ENCODE assay signal across 14 mouse cellular contexts in genomic region chr3:158165004-158165403, GRCm38 (mm10).
DNase-seq lines count a peak whose midpoint lies in the region; ATAC-seq and TF ChIP-seq lines count a peak whose summit lies in the region.
"Had no signal": no experiment of that assay in that cellular context is flagged by ENCODE, and none has a peak within 500 bp of the region (broad histone marks: within the 10 kb centered on the region; RNA-seq: fewer than 3 reads in every experiment).

No protein-coding gene starts in this region.

- H3K9me3 ChIP-seq in forebrain, postnatal 0 days (ENCODE audit: low read length): no peaks in the 10 kb centered on the region
- no peaks in the 10 kb centered on the region for H3K9me3 ChIP-seq in forebrain, embryonic 13.5 days (replicated peaks)
- no peaks in the 10 kb centered on the region for H3K9me3 ChIP-seq in E14TG2a.4 (ENCODE audit: low read length)
- H3K9me3 ChIP-seq: G1E; intestine, embryonic 15.5 days; neural tube, embryonic 12.5 days had no signal

- H3K27me3 ChIP-seq in forebrain, postnatal 0 days (ENCODE audit: insufficient read depth, low read length): no peaks in the 10 kb centered on the region
- no peaks in the 10 kb centered on the region for H3K27me3 ChIP-seq in forebrain, embryonic 13.5 days
- no peaks in the 10 kb centered on the region for H3K27me3 ChIP-seq in E14TG2a.4 (ENCODE audit: insufficient read depth, low read length)
- H3K27me3 ChIP-seq: intestine, embryonic 15.5 days; neural tube, embryonic 12.5 days had no signal

- no peak overlapping the region for H3K27ac ChIP-seq in forebrain, postnatal 0 days (ENCODE audit: low read depth, low read length)
- no peak overlapping the region for H3K27ac ChIP-seq in forebrain, embryonic 13.5 days
- H3K27ac ChIP-seq: intestine, embryonic 15.5 days; neural tube, embryonic 12.5 days had no signal

- peaks cover 6% of the 10 kb centered on the region; the same call in 1 of the 2 replicates for H3K4me1 ChIP-seq in forebrain, postnatal 0 days (ENCODE audit: insufficient read depth)
- peaks cover 4% of the 10 kb centered on the region; the same call in 1 of the 2 replicates for H3K4me1 ChIP-seq in forebrain, embryonic 13.5 days
- H3K4me1 ChIP-seq in E14TG2a.4 (replicated peaks; ENCODE audit: low read depth, low read length): no peaks in the 10 kb centered on the region
- H3K4me1 ChIP-seq: intestine, embryonic 15.5 days; neural tube, embryonic 12.5 days had no signal

- no peak overlapping the region for H3K4me3 ChIP-seq in forebrain, postnatal 0 days (ENCODE audit: low read depth, low read length)
- H3K4me3 ChIP-seq in forebrain, embryonic 13.5 days: no peak overlapping the region
- H3K4me3 ChIP-seq in E14TG2a.4 (replicated peaks; ENCODE audit: low read length): no peak overlapping the region
- H3K4me3 ChIP-seq: intestine, embryonic 15.5 days; neural tube, embryonic 12.5 days had no signal

- H3K4me2 ChIP-seq in forebrain, postnatal 0 days (ENCODE audit: low read depth): no peak overlapping the region
- no peak overlapping the region for H3K4me2 ChIP-seq in forebrain, embryonic 13.5 days
- H3K4me2 ChIP-seq: intestine, embryonic 15.5 days; neural tube, embryonic 12.5 days had no signal

- intact Hi-C loops in left cerebral cortex, postnatal 14 days (cut with DNase I): no loop called here
- intact Hi-C loops in left cerebral cortex, postnatal 4 days (cut with DNase I): no loop called here

- H3K36me3 ChIP-seq in forebrain, postnatal 0 days (ENCODE audit: insufficient read depth): peaks cover 30% of the 10 kb centered on the region
- peaks cover 22% of the 10 kb centered on the region for H3K36me3 ChIP-seq in forebrain, embryonic 13.5 days (ENCODE audit: poor library complexity, severe bottlenecking)
- no peaks in the 10 kb centered on the region for H3K36me3 ChIP-seq in E14TG2a.4 (ENCODE audit: insufficient read depth, low read length)
- H3K36me3 ChIP-seq: G1E; intestine, embryonic 15.5 days; neural tube, embryonic 12.5 days had no signal

- TF ChIP-seq CTCF in forebrain, postnatal 0 days (IDR thresholded peaks at IDR 0.05; ENCODE audit: low read depth): peak; percentile 58
- peak; percentile 15; the same call in 1 of the 2 replicates for TF ChIP-seq CTCF in E14TG2a.4 (conservative IDR thresholded peaks at IDR 0.05; ENCODE audit: low read length)

- H3K9ac ChIP-seq in forebrain, postnatal 0 days: no peak overlapping the region
- no peak overlapping the region for H3K9ac ChIP-seq in forebrain, embryonic 13.5 days
- H3K9ac ChIP-seq: intestine, embryonic 15.5 days; neural tube, embryonic 12.5 days had no signal

- ATAC-seq in forebrain, postnatal 0 days: peak; percentile 53; the same call in 1 of the 2 replicates
- ATAC-seq in forebrain, embryonic 13.5 days: no peak
- ATAC-seq: intestine, embryonic 15.5 days had no signal

- peak; percentile 43 for DNase-seq in forebrain, postnatal 0 days
- peak; percentile 40 to 65 for DNase-seq in left cerebral cortex, postnatal 14 days (ENCODE audit: low spot score in 2 of 2)
- DNase-seq in left cerebral cortex, postnatal 4 days: no peak
- DNase-seq in brain, adult 2 months (ENCODE audit: low read depth, low spot score): peak; percentile 63
- DNase-seq in heart, adult 11 months: no peak
- DNase-seq in spleen, postnatal 10 days (ENCODE audit: low spot score in 2 of 2): no peak
- DNase-seq: adrenal gland, postnatal 14 days; cerebellum, adult 18-20 months; layer of hippocampus, postnatal 36 days had no signal

Comparison
In these comparisons a context has a peak if more than half of its experiments do, and no peak if none do; other contexts are left out.
1. DNase-seq: peak in forebrain, postnatal 0 days (single experiment), left cerebral cortex, postnatal 14 days (2 of 2) and brain, adult 2 months (single experiment); none in left cerebral cortex, postnatal 4 days (single experiment), heart, adult 11 months (single experiment) and spleen, postnatal 10 days (0 of 2).